Mouse (Mus musculus): ENCODE measurements at regions not wholly inside any gene's neighbourhood (a gene's known extent, or its start where the extent isn't known, plus 50 kb on each side); places are given as distances from the start of the nearest gene placed in this dataset.
"Not testable (repeated sequence)": the region's sequence is repeated elsewhere in the genome, so short reads cannot be mapped to it uniquely, and the experiment has no call there.

GRCm38 (mm10) chr1:35201083-35201879 is 351.5 kb downstream of the Plekhb2 start:
- H3K9me3 ChIP-seq (replicated peaks) = no peaks in the 10 kb centered on the region
- no peak overlapping the region for H3K9ac ChIP-seq
- H3K4me1 ChIP-seq = 0 out of 2 replicates have a peak, but pooled peaks cover 4% of the 10 kb centered on the region
- 0 out of 2 replicates have a peak, but pooled peaks have one; percentile 13 for ATAC-seq
- H3K27ac ChIP-seq = no peak overlapping the region
- no peak overlapping the region for H3K4me3 ChIP-seq
- H3K27me3 ChIP-seq = no peaks in the 10 kb centered on the region
- WGBS = 80% methylated on average over 7 of the region's 7 CpGs
- no peak overlapping the region for H3K4me2 ChIP-seq
- H3K36me3 ChIP-seq (ENCODE audit: poor library complexity, severe bottlenecking) = no peaks in the 10 kb centered on the region

- Histone ChIP-seq H3K27ac (no peak overlapping the region), H3K36me3 (ENCODE audit: poor library complexity, severe bottlenecking) (no peaks in the 10 kb centered on the region), H3K4me2 (no peak overlapping the region), H3K4me1 (0 out of 2 replicates have a peak, but pooled peaks cover 4% of the 10 kb centered on the region), H3K9me3 (replicated peaks) (no peaks in the 10 kb centered on the region), H3K9ac (no peak overlapping the region), H3K27me3 (no peaks in the 10 kb centered on the region), H3K4me3 (no peak overlapping the region)
- WGBS = 86% methylated on average over 1 of the region's 1 CpGs
- no peak for ATAC-seq
Measured at GRCm38 (mm10) chr1:35201880-35202220, 352.1 kb downstream of the Plekhb2 start.

GRCm38 (mm10) chr1:35202551-35202950 is 352.8 kb downstream of the Plekhb2 start:
- Histone ChIP-seq H3K36me3 (ENCODE audit: poor library complexity, severe bottlenecking) (no peaks in the 10 kb centered on the region), H3K27me3 (no peaks in the 10 kb centered on the region), H3K4me1 (0 out of 2 replicates have a peak, but pooled peaks cover 4% of the 10 kb centered on the region), H3K27ac (no peak overlapping the region), H3K9ac (no peak overlapping the region), H3K9me3 (replicated peaks) (no peaks in the 10 kb centered on the region), H3K4me2 (no peak overlapping the region), H3K4me3 (no peak overlapping the region)
- ATAC-seq = no peak
- WGBS = 76% methylated on average over 4 of the region's 4 CpGs

- H3K4me1 ChIP-seq = no peaks in the 10 kb centered on the region
- H3K36me3 ChIP-seq (ENCODE audit: poor library complexity, severe bottlenecking) = no peaks in the 10 kb centered on the region
- WGBS = 85% methylated on average over 11 of the region's 11 CpGs
- no peak overlapping the region for H3K27ac ChIP-seq
- no peaks in the 10 kb centered on the region for H3K27me3 ChIP-seq
- ATAC-seq = no peak
- no peak overlapping the region for H3K4me3 ChIP-seq
- no peak overlapping the region for H3K9ac ChIP-seq
- H3K9me3 ChIP-seq (replicated peaks) = no peaks in the 10 kb centered on the region
- no peak overlapping the region for H3K4me2 ChIP-seq
Measured at GRCm38 (mm10) chr1:35206834-35207529, 357.2 kb downstream of the Plekhb2 start.

- Histone ChIP-seq H3K4me1 (no peaks in the 10 kb centered on the region), H3K9ac (no peak overlapping the region), H3K27me3 (no peaks in the 10 kb centered on the region), H3K4me3 (no peak overlapping the region), H3K27ac (no peak overlapping the region), H3K9me3 (replicated peaks) (no peaks in the 10 kb centered on the region), H3K4me2 (no peak overlapping the region), H3K36me3 (ENCODE audit: poor library complexity, severe bottlenecking) (no peaks in the 10 kb centered on the region)
- peak; percentile 57 for ATAC-seq
- WGBS = 75% methylated on average over 13 of the region's 13 CpGs
Measured at GRCm38 (mm10) chr1:35212111-35212891, 362.5 kb downstream of the Plekhb2 start.

GRCm38 (mm10) chr1:35213875-35214274 is 364.1 kb downstream of the Plekhb2 start:
- Histone ChIP-seq H3K4me3 (no peak overlapping the region), H3K9me3 (replicated peaks) (no peaks in the 10 kb centered on the region), H3K9ac (no peak overlapping the region), H3K36me3 (ENCODE audit: poor library complexity, severe bottlenecking) (no peaks in the 10 kb centered on the region), H3K4me1 (no peaks in the 10 kb centered on the region), H3K27me3 (no peaks in the 10 kb centered on the region), H3K4me2 (no peak overlapping the region), H3K27ac (no peak overlapping the region)
- WGBS = 86% methylated on average over 10 of the region's 10 CpGs
- ATAC-seq = no peak

GRCm38 (mm10) chr1:35216411-35216810 is 366.6 kb downstream of the Plekhb2 start:
- H3K4me3 ChIP-seq = no peak overlapping the region
- no peak overlapping the region for H3K27ac ChIP-seq
- no peak for ATAC-seq
- H3K36me3 ChIP-seq (ENCODE audit: poor library complexity, severe bottlenecking) = no peaks in the 10 kb centered on the region
- no peaks in the 10 kb centered on the region for H3K27me3 ChIP-seq
- H3K4me2 ChIP-seq = no peak overlapping the region
- H3K9me3 ChIP-seq (replicated peaks) = no peaks in the 10 kb centered on the region
- no peaks in the 10 kb centered on the region for H3K4me1 ChIP-seq
- H3K9ac ChIP-seq = no peak overlapping the region
- WGBS = 95% methylated on average over 8 of the region's 8 CpGs

- H3K4me1 ChIP-seq; H3K9ac ChIP-seq; H3K9me3 ChIP-seq (replicated peaks); H3K27me3 ChIP-seq; H3K4me3 ChIP-seq; H3K36me3 ChIP-seq (ENCODE audit: poor library complexity, severe bottlenecking); H3K4me2 ChIP-seq; H3K27ac ChIP-seq; ATAC-seq: not testable (repeated sequence)
- 91% methylated on average over 6 of the region's 6 CpGs for WGBS
Measured at GRCm38 (mm10) chr1:35220215-35220614, 370.4 kb downstream of the Plekhb2 start.

- Histone ChIP-seq H3K9ac (no peak overlapping the region), H3K27me3 (no peaks in the 10 kb centered on the region), H3K4me2 (no peak overlapping the region), H3K27ac (no peak overlapping the region), H3K4me3 (no peak overlapping the region), H3K36me3 (ENCODE audit: poor library complexity, severe bottlenecking) (no peaks in the 10 kb centered on the region), H3K9me3 (replicated peaks) (no peaks in the 10 kb centered on the region), H3K4me1 (no peaks in the 10 kb centered on the region)
- no peak for ATAC-seq
- 84% methylated on average over 9 of the region's 9 CpGs for WGBS
Measured at GRCm38 (mm10) chr1:35220751-35221150, 371.0 kb downstream of the Plekhb2 start.

- 18% methylated on average over 2 of the region's 2 CpGs for WGBS
- Histone ChIP-seq H3K4me1 (0 out of 2 replicates have a peak, but pooled peaks cover 4% of the 10 kb centered on the region), H3K4me3 (no peak overlapping the region), H3K9ac (no peak overlapping the region), H3K36me3 (ENCODE audit: poor library complexity, severe bottlenecking) (no peaks in the 10 kb centered on the region), H3K27ac (no peak overlapping the region), H3K4me2 (no peak overlapping the region), H3K27me3 (no peaks in the 10 kb centered on the region), H3K9me3 (replicated peaks) (no peaks in the 10 kb centered on the region)
- no peak for ATAC-seq
Measured at GRCm38 (mm10) chr1:35232592-35232991, 382.8 kb downstream of the Plekhb2 start.

- Histone ChIP-seq H3K4me2 (no peak overlapping the region), H3K36me3 (ENCODE audit: poor library complexity, severe bottlenecking) (no peaks in the 10 kb centered on the region), H3K9me3 (replicated peaks) (no peaks in the 10 kb centered on the region), H3K9ac (no peak overlapping the region), H3K27me3 (no peaks in the 10 kb centered on the region), H3K4me1 (peaks cover 7% of the 10 kb centered on the region), H3K27ac (no peak overlapping the region), H3K4me3 (no peak overlapping the region)
- ATAC-seq = no peak
Measured at GRCm38 (mm10) chr1:35238139-35238538, 388.4 kb downstream of the Plekhb2 start.

GRCm38 (mm10) chr1:35242849-35243248 is 393.1 kb downstream of the Plekhb2 start:
- peak overlapping the region; percentile 19; the same call in 1 of the 2 replicates for H3K4me2 ChIP-seq
- ATAC-seq = peak; percentile 75
- no peaks in the 10 kb centered on the region for H3K36me3 ChIP-seq (ENCODE audit: poor library complexity, severe bottlenecking)
- H3K9me3 ChIP-seq (replicated peaks) = no peaks in the 10 kb centered on the region
- no peak overlapping the region; the same call in 1 of the 2 replicates for H3K27ac ChIP-seq
- WGBS = 59% methylated on average over 6 of the region's 6 CpGs
- H3K27me3 ChIP-seq = no peaks in the 10 kb centered on the region
- H3K4me1 ChIP-seq = peaks cover 13% of the 10 kb centered on the region
- H3K9ac ChIP-seq = no peak overlapping the region
- no peak overlapping the region for H3K4me3 ChIP-seq
